In the genomic region with DNA sequence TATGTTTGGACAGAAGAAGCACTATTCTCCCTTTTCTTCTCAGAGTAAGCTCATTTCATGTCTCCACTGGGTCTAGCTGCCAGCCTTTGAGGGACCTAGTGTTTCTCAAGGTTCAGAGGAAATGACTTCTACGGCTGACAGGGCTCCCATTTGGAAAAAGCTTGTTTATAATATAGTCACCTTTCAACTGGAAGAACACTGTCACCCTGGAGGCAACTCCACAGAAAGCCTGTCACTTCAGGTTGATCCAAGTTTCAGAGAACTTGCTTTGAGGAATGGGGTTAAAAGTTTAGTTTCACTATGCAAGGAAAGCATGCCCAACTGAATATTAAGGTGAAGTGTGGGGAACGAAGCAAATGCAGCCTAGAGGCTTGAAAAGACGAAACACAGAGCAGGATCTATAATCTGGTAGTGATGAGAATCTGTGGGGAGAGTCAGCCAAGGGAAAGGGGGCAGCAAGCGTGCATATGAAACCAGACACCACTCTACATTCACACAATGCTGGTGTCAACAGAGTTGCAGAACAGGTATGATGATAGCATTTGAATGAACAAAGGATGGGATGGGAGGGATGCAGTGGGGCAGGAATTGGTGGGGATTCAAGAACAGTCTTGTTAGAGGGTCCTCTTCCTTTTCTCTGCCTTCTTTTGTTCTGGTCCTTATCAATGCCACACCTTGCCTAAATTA, we compare ENCODE assay signal across 19 mouse cellular contexts.
"Had no signal": no experiment of that assay in that cellular context is flagged by ENCODE, and none has a peak within 500 bp of the region (broad histone marks: within the 10 kb centered on the region; RNA-seq: fewer than 3 reads in every experiment).

No protein-coding gene starts in this region.

- H3K27me3 ChIP-seq: heart, embryonic 13.5 days; heart, embryonic 15.5 days; intestine, embryonic 15.5 days; kidney, embryonic 15.5 days; liver, embryonic 13.5 days had no signal

- H3K9me3 ChIP-seq: heart, embryonic 13.5 days; heart, embryonic 15.5 days; intestine, embryonic 15.5 days; kidney, embryonic 15.5 days; limb, embryonic 10.5 days; limb, embryonic 12.5 days; liver, embryonic 13.5 days had no signal

- H3K36me3 ChIP-seq: heart, embryonic 13.5 days; heart, embryonic 15.5 days; intestine, embryonic 15.5 days; kidney, embryonic 15.5 days; limb, embryonic 10.5 days; limb, embryonic 12.5 days; liver, embryonic 13.5 days had no signal

- H3K4me1 ChIP-seq: liver, embryonic 13.5 days had no signal

- H3K27ac ChIP-seq: heart, embryonic 13.5 days; heart, embryonic 15.5 days; hindbrain, embryonic 14.5 days; intestine, embryonic 15.5 days; kidney, embryonic 15.5 days; kidney, postnatal 0 days; limb, embryonic 10.5 days; limb, embryonic 12.5 days; liver, embryonic 13.5 days had no signal

- H3K9ac ChIP-seq: heart, embryonic 13.5 days; heart, embryonic 15.5 days; hindbrain, embryonic 14.5 days; intestine, embryonic 15.5 days; kidney, embryonic 15.5 days; limb, embryonic 12.5 days; liver, embryonic 13.5 days had no signal

- H3K4me3 ChIP-seq: heart, embryonic 13.5 days; heart, embryonic 15.5 days; intestine, embryonic 15.5 days; kidney, embryonic 15.5 days; limb, embryonic 10.5 days; limb, embryonic 12.5 days; liver, embryonic 13.5 days had no signal

- ATAC-seq: hindbrain, embryonic 16.5 days; inflammation-experienced regulatory T-cells, adult 6 months had no signal

- H3K4me2 ChIP-seq: heart, embryonic 11.5 days; heart, embryonic 13.5 days; heart, embryonic 15.5 days; hindbrain, embryonic 14.5 days; intestine, embryonic 15.5 days; kidney, embryonic 15.5 days; limb, embryonic 12.5 days; liver, embryonic 11.5 days; liver, embryonic 13.5 days had no signal

- DNase-seq: gastrocnemius, postnatal 14 days; gastrocnemius, postnatal 36 days; kidney, adult 9 months; layer of hippocampus, adult 9-11 months; layer of hippocampus, postnatal 36 days; liver; liver, embryonic 13.5 days had no signal
